27 mouse cellular contexts compared by ENCODE assay signal in genomic region chr1:153139635-153140034, GRCm38 (mm10). TPM values are rescaled to one million over a fixed set of nuclear protein-coding genes. Genes with fewer than 3 reads are reported as not detected.
DNase-seq lines count a peak whose midpoint lies in the region; ATAC-seq and TF ChIP-seq lines count a peak whose summit lies in the region.
"Had no signal": no experiment of that assay in that cellular context is flagged by ENCODE, and none has a peak within 500 bp of the region (broad histone marks: within the 10 kb centered on the region; RNA-seq: fewer than 3 reads in every experiment).

No protein-coding gene starts in this region.

- TF ChIP-seq EP300 in heart, postnatal 0 days (IDR thresholded peaks at IDR 0.05; ENCODE audit: low read depth), result no peak

- H3K27ac ChIP-seq in heart, postnatal 0 days (ENCODE audit: low read depth), result peak overlapping the region; percentile 21; the same call in 1 of the 2 replicates
- H3K27ac ChIP-seq in forebrain, embryonic 10.5 days, result no peak overlapping the region
- H3K27ac ChIP-seq: hindbrain, embryonic 14.5 days; liver, embryonic 14.5 days had no signal

- no peaks in the 10 kb centered on the region for H3K36me3 ChIP-seq in heart, postnatal 0 days (replicated peaks; ENCODE audit: control insufficient read depth, insufficient read depth, low read length)
- H3K36me3 ChIP-seq in forebrain, embryonic 10.5 days (replicated peaks), result no peaks in the 10 kb centered on the region
- H3K36me3 ChIP-seq: embryonic facial prominence, embryonic 13.5 days had no signal

- H3K27me3 ChIP-seq in heart, postnatal 0 days (ENCODE audit: control insufficient read depth, insufficient read depth, low read length), result no peaks in the 10 kb centered on the region
- no peaks in the 10 kb centered on the region for H3K27me3 ChIP-seq in forebrain, embryonic 10.5 days (ENCODE audit: poor library complexity, severe bottlenecking)
- H3K27me3 ChIP-seq: CH12.LX; embryonic facial prominence, embryonic 13.5 days; kidney, embryonic 15.5 days had no signal

- 32% methylated on average over 7 of the region's 7 CpGs for WGBS in heart, postnatal 0 days
- WGBS in forebrain, embryonic 10.5 days, result 89% methylated on average over 7 of the region's 7 CpGs

- H3K4me1 ChIP-seq in heart, postnatal 0 days (ENCODE audit: control insufficient read depth, insufficient read depth), result peaks cover 24% of the 10 kb centered on the region
- peaks cover 7% of the 10 kb centered on the region for H3K4me1 ChIP-seq in forebrain, embryonic 10.5 days

- peak; percentile 21 for DNase-seq in embryo, embryonic 10 days (ENCODE audit: low spot score)
- no peak for DNase-seq in embryo, embryonic 11 days
- DNase-seq in heart, postnatal 0 days (ENCODE audit: low spot score), result no peak
- no peak for DNase-seq in heart, postnatal 4 days
- peak; percentile 22 for DNase-seq in retina, postnatal 1 day
- DNase-seq in retina, embryonic 14.5 days (ENCODE audit: low spot score), result no peak
- no peak for DNase-seq in forebrain, embryonic 10.5 days (ENCODE audit: extremely low spot score, low spot score)
- DNase-seq: adrenal gland, postnatal 10 days; cerebellum, adult 8-10 months; cerebellum, postnatal 25 days; gastrocnemius, adult 2 months; heart, postnatal 36 days; kidney, adult 18-20 months; kidney, postnatal 25 days; liver; right cerebral cortex, postnatal 4 days; thymus, adult 2 months had no signal

- no peak overlapping the region for H3K4me2 ChIP-seq in heart, postnatal 0 days (ENCODE audit: low read depth, low read length)
- H3K4me2 ChIP-seq: embryonic facial prominence, embryonic 13.5 days; hindbrain, embryonic 14.5 days; kidney, embryonic 15.5 days; midbrain, embryonic 11.5 days had no signal

- H3K4me3 ChIP-seq in heart, postnatal 0 days (ENCODE audit: low read depth, low read length), result no peak overlapping the region
- no peak overlapping the region for H3K4me3 ChIP-seq in forebrain, embryonic 10.5 days
- H3K4me3 ChIP-seq: embryonic facial prominence, embryonic 13.5 days; kidney, embryonic 15.5 days had no signal

- no peak for TF ChIP-seq CTCF in heart, postnatal 0 days (IDR thresholded peaks at IDR 0.05; ENCODE audit: low read depth)

- no peak overlapping the region for H3K9ac ChIP-seq in heart, postnatal 0 days (replicated peaks; ENCODE audit: low read depth, low read length)
- H3K9ac ChIP-seq: embryonic facial prominence, embryonic 13.5 days; hindbrain, embryonic 14.5 days; kidney, embryonic 15.5 days; liver, embryonic 14.5 days had no signal

- H3K9me3 ChIP-seq in heart, postnatal 0 days (replicated peaks; ENCODE audit: control insufficient read depth, low read length), result no peaks in the 10 kb centered on the region
- H3K9me3 ChIP-seq in forebrain, embryonic 10.5 days, result no peaks in the 10 kb centered on the region
- H3K9me3 ChIP-seq: embryonic facial prominence, embryonic 13.5 days; kidney, embryonic 15.5 days had no signal

- no peak for ATAC-seq in heart, postnatal 0 days (ENCODE audit: insufficient read depth, low read depth)
- ATAC-seq: forebrain, embryonic 16.5 days; inflammation-experienced regulatory T-cells, adult 6 months; midbrain, embryonic 16.5 days had no signal

RNA-seq across cellular contexts. Expression of gene Lamc2, which starts 46.6 kb away (rescaled TPM):
- 10.2 and 13.2 TPM in 2 replicates for total RNA-seq in heart, postnatal 0 days (2014; rRNA removed; ENCODE audit: low replicate concordance)
- 4.1 and 6.0 TPM in 2 replicates for polyA plus RNA-seq in heart, postnatal 0 days (2015; fragmentation: Nextera tagmentation; extraction: Ambion mirVana)
- total RNA-seq in heart, postnatal 4 days (2021), result 10 to 100 TPM; 14.6 to 20.4 TPM
- 1.4 and 1.8 TPM in 2 replicates for polyA plus RNA-seq in forebrain, embryonic 10.5 days (2016; fragmentation: Nextera tagmentation; extraction: Ambion mirVana)
- total RNA-seq: neutrophil, adult 5-6 weeks had no signal

Comparison
In these comparisons a context has a peak if more than half of its experiments do, and no peak if none do; other contexts are left out.
1. DNase-seq: peak in embryo, embryonic 10 days (single experiment) and retina, postnatal 1 day (single experiment); none in embryo, embryonic 11 days (single experiment), heart, postnatal 0 days (single experiment), heart, postnatal 4 days (single experiment), retina, embryonic 14.5 days (single experiment) and forebrain, embryonic 10.5 days (single experiment).